Mouse (Mus musculus): ENCODE results near the gene Gm14151. TPM values are rescaled to one million over a fixed set of nuclear protein-coding genes. Genes with fewer than 3 reads are reported as not detected.
A peak's percentile ranks its signal among the peaks of the same experiment; 100 is the strongest.

Gm14151 gene
- total and polyA plus RNA-seq, 3 experiments = not detected

GRCm38 (mm10) chr2:151040411-151040810 is 51.7 kb downstream of the Gm14151 start:
- dilution Hi-C loops (cut with MboI; ENCODE audit: extremely low pct_ligation_motif_present, extremely low pct_unique_long_range_greater_than_20kb, low sequenced_read_pairs) = no loop called here
- H3K9me3 ChIP-seq (replicated peaks; ENCODE audit: low read length) = no peaks in the 10 kb centered on the region
- peaks cover 3% of the 10 kb centered on the region for H3K27me3 ChIP-seq (replicated peaks)
- TF ChIP-seq SMC3 (IDR thresholded peaks at IDR 0.05; ENCODE audit: low read depth, low read length) = no peak
- no peak for TF ChIP-seq MAX (IDR thresholded peaks at IDR 0.05; ENCODE audit: low read length)
- TF ChIP-seq KAT2A (IDR thresholded peaks at IDR 0.05; ENCODE audit: insufficient replicate concordance, low read length) = no peak
- no peak for TF ChIP-seq ETS1 (conservative IDR thresholded peaks at IDR 0.05; ENCODE audit: low read depth, low read length)
- no peak for TF ChIP-seq HCFC1 (IDR thresholded peaks at IDR 0.05; ENCODE audit: low read depth, low read length)
- TF ChIP-seq ZC3H11A (IDR thresholded peaks at IDR 0.05; ENCODE audit: low read depth, low read length) = no peak
- no peak for TF ChIP-seq SIN3A (IDR thresholded peaks at IDR 0.05; ENCODE audit: low read length)
- TF ChIP-seq JUND (conservative IDR thresholded peaks at IDR 0.05; ENCODE audit: low read depth, low read length) = no peak
- no peak for TF ChIP-seq ELF1 (IDR thresholded peaks at IDR 0.05; ENCODE audit: low read depth, low read length)
- no peak for TF ChIP-seq TBP (conservative IDR thresholded peaks at IDR 0.05; ENCODE audit: low read depth, low read length)
- H3K4me3 ChIP-seq (replicated peaks in 1 of 3; ENCODE audit: low read depth in 2 of 3, low read length in 2 of 3, poor library complexity in 1 of 3) = no peak overlapping the region
- H3K4me1 ChIP-seq (ENCODE audit: control insufficient read depth in 1 of 2, insufficient read depth in 2 of 2) = peaks cover 5 to 20% of the 10 kb centered on the region in 2 experiments; a peak in 2 of 4 replicates
- no peak for DNase-seq (ENCODE audit: extremely low read depth)
- 0 out of 2 replicates have a peak overlapping the region, but pooled peaks have one; percentile 1 for H3K4me2 ChIP-seq (ENCODE audit: insufficient read depth, low read depth, poor library complexity, severe bottlenecking)
- in situ Hi-C loops (cut with MboI; ENCODE audit: low pct_ligation_motif_present, low pct_unique_long_range_greater_than_20kb, low sequenced_read_pairs) = no loop called here
- H3K27ac ChIP-seq (ENCODE audit: insufficient read depth, low read depth) = no peak overlapping the region
- no peak overlapping the region for H3K9ac ChIP-seq (ENCODE audit: insufficient read depth, low read depth)
- H3K79me2 ChIP-seq (replicated peaks; ENCODE audit: control insufficient read depth, extremely low read depth, insufficient read depth, poor library complexity, severe bottlenecking) = peaks cover 21% of the 10 kb centered on the region
- H3K36me3 ChIP-seq (replicated peaks in 1 of 2; ENCODE audit: control insufficient read depth in 1 of 2, insufficient read depth in 1 of 2, low read length in 1 of 2) = peaks cover 0 to 2% of the 10 kb centered on the region in 2 experiments

DNA sequence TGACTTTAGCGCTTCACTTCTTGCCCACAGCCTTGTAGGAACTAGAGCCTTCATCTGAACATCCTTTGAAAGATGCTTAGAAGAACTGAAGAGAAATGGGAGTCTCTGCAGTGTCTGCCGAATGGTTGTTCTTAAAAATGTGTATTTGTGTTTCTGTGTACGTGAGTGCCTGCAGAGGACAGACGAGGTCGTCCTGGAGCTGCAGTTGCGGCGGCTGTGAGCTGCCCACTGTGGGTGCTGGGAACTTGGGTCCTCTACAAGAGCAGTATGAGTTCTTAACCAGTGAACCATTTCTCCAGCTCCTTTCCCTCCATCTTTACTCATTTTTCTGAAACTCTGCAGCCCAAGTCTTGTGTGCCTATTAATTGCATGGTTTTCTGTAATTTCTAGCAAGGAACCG is 52.4 kb downstream of the Gm14151 start:
- Histone ChIP-seq H3K4me2 (ENCODE audit: insufficient read depth, low read depth, poor library complexity, severe bottlenecking) (peak overlapping the region; percentile 64; the same call in 1 of the 2 replicates), H3K27ac (ENCODE audit: insufficient read depth, low read depth) (no peak overlapping the region), H3K4me1 (ENCODE audit: control insufficient read depth in 1 of 2, insufficient read depth in 2 of 2) (peaks cover 5 to 20% of the 10 kb centered on the region in 2 experiments; a peak in 2 of 4 replicates), H3K27me3 (replicated peaks) (peaks cover 3% of the 10 kb centered on the region), H3K9me3 (replicated peaks; ENCODE audit: low read length) (no peaks in the 10 kb centered on the region), H3K79me2 (replicated peaks; ENCODE audit: control insufficient read depth, extremely low read depth, insufficient read depth, poor library complexity, severe bottlenecking) (peaks cover 24% of the 10 kb centered on the region), H3K4me3 (replicated peaks in 1 of 3; ENCODE audit: low read depth in 2 of 3, low read length in 2 of 3, poor library complexity in 1 of 3) (peak overlapping the region; percentile 71 to 99 (median 98)), H3K9ac (ENCODE audit: insufficient read depth, low read depth) (peak overlapping the region; percentile 78), H3K36me3 (replicated peaks in 1 of 2; ENCODE audit: control insufficient read depth in 1 of 2, insufficient read depth in 1 of 2, low read length in 1 of 2) (peaks cover 0 to 4% of the 10 kb centered on the region in 2 experiments)
- peak; percentile 17 for DNase-seq (ENCODE audit: extremely low read depth)
- dilution Hi-C loops (cut with MboI; ENCODE audit: extremely low pct_ligation_motif_present, extremely low pct_unique_long_range_greater_than_20kb, low sequenced_read_pairs) = no loop called here
- TF ChIP-seq UBTF (IDR thresholded peaks at IDR 0.05; ENCODE audit: low read depth, low read length) (no peak), RAD21 (IDR thresholded peaks at IDR 0.05; ENCODE audit: low read depth, low read length) (peak; percentile 8), CHD1 (IDR thresholded peaks at IDR 0.05; ENCODE audit: low read depth, low read length) (no peak)
- in situ Hi-C loops (cut with MboI; ENCODE audit: low pct_ligation_motif_present, low pct_unique_long_range_greater_than_20kb, low sequenced_read_pairs) = no loop called here

DNA sequence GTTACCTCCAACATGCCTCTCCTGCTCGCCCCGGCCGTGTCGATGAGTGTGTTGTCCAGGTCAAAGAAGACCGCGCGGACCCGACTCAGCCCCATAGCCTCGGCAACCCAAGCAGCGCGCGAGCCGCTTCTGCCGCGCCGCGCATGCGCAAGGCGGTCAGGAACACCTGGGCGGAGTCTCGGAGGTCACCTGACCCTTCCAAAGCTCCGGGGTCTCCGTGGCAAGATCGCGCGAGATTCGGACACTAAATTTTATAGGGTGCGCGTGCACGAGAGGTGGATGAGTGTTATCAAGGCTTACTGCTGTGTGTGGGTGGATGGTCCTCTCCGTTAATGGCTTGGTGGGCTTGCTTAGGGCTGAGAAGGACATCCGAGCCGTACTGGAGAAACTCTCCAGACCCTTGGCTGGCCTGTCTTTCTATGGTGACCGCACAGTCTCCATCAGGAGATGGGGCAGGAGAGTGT is 52.9 kb downstream of the Gm14151 start, which contains the start of the genes Ninl and Nanp:
Gene Ninl (minus strand): TSS at position 151 of the 464 bp plus-strand sequence.
Gene Nanp (minus strand): TSS at position 167 of the 464 bp plus-strand sequence.
- Histone ChIP-seq H3K4me3 (replicated peaks in 1 of 3; ENCODE audit: low read depth in 2 of 3, low read length in 2 of 3, poor library complexity in 1 of 3) (peak within 1 kb of the TSS; percentile 71 to 99 (median 98)), H3K27me3 (replicated peaks) (peaks cover 3% of the 10 kb centered on the region), H3K79me2 (replicated peaks; ENCODE audit: control insufficient read depth, extremely low read depth, insufficient read depth, poor library complexity, severe bottlenecking) (peaks cover 26% of the 10 kb centered on the region), H3K9ac (ENCODE audit: insufficient read depth, low read depth) (peak within 1 kb of the TSS; percentile 93), H3K36me3 (replicated peaks in 1 of 2; ENCODE audit: control insufficient read depth in 1 of 2, insufficient read depth in 1 of 2, low read length in 1 of 2) (peaks cover 0 to 7% of the 10 kb centered on the region in 2 experiments), H3K9me3 (replicated peaks; ENCODE audit: low read length) (no peaks in the 10 kb centered on the region), H3K4me1 (ENCODE audit: control insufficient read depth in 1 of 2, insufficient read depth in 2 of 2) (peaks cover 5 to 23% of the 10 kb centered on the region in 2 experiments; a peak in 2 of 4 replicates), H3K4me2 (ENCODE audit: insufficient read depth, low read depth, poor library complexity, severe bottlenecking) (peak within 1 kb of the TSS; percentile 81), H3K27ac (ENCODE audit: insufficient read depth, low read depth) (peak within 1 kb of the TSS; percentile 29)
- dilution Hi-C loops (cut with MboI; ENCODE audit: extremely low pct_ligation_motif_present, extremely low pct_unique_long_range_greater_than_20kb, low sequenced_read_pairs) = no loop called here
- in situ Hi-C loops (cut with MboI; ENCODE audit: low pct_ligation_motif_present, low pct_unique_long_range_greater_than_20kb, low sequenced_read_pairs) = no loop called here
- DNase-seq (ENCODE audit: extremely low read depth) = peak; percentile 95
- TF ChIP-seq MAX (IDR thresholded peaks at IDR 0.05; ENCODE audit: low read length) (peak; percentile 83), ZKSCAN1 (IDR thresholded peaks at IDR 0.05; ENCODE audit: borderline replicate concordance, low read depth, low read length) (no peak), BHLHE40 (IDR thresholded peaks at IDR 0.05; ENCODE audit: low read depth, low read length) (peak; percentile 55), TBP (conservative IDR thresholded peaks at IDR 0.05; ENCODE audit: low read depth, low read length) (peak; percentile 94), KAT2A (IDR thresholded peaks at IDR 0.05; ENCODE audit: insufficient replicate concordance, low read length) (0 out of 2 replicates have a peak, but pooled peaks have one; percentile 62), ZMIZ1 (IDR thresholded peaks at IDR 0.05; ENCODE audit: low read depth, low read length) (peak; percentile 91), IRF4 (IDR thresholded peaks at IDR 0.05; ENCODE audit: low read depth, low read length) (no peak), CHD2 (IDR thresholded peaks at IDR 0.05; ENCODE audit: low read length) (peak; percentile 99), ZNF384 (IDR thresholded peaks at IDR 0.05; ENCODE audit: low read depth, low read length) (no peak), POLR2AphosphoS2 (IDR thresholded peaks at IDR 0.05; ENCODE audit: low read depth, low read length) (peak; percentile 81; the same call in 1 of the 2 replicates), NRF1 (IDR thresholded peaks at IDR 0.05; ENCODE audit: low read depth, low read length) (peak; percentile 90), NELFE (IDR thresholded peaks at IDR 0.05; ENCODE audit: low read depth, low read length) (peak; percentile 97), MXI1 (IDR thresholded peaks at IDR 0.05; ENCODE audit: low read depth, low read length) (peak; percentile 76), USF1 (IDR thresholded peaks at IDR 0.05; ENCODE audit: low read depth, low read length) (peak; percentile 91), GABPA (IDR thresholded peaks at IDR 0.05; ENCODE audit: insufficient replicate concordance, low read depth, low read length) (no peak), JUND (conservative IDR thresholded peaks at IDR 0.05; ENCODE audit: low read depth, low read length) (no peak)
